Mouse (Mus musculus): ENCODE measurements around the gene Pdzd2.

Gene Pdzd2

GRCm38 (mm10) chr15:12623521-12623920 lies 116.2 kb downstream of the Pdzd2 start:
- no peak for DNase-seq (ENCODE audit: low spot score)

GRCm38 (mm10) chr15:12622701-12623100 lies 117.0 kb downstream of the Pdzd2 start:
- DNase-seq (ENCODE audit: low spot score) = no peak

GRCm38 (mm10) chr15:12622093-12622643 lies 117.6 kb downstream of the Pdzd2 start:
- no peak for DNase-seq (ENCODE audit: low spot score)

- DNase-seq (ENCODE audit: low spot score) = no peak
Measured at GRCm38 (mm10) chr15:12619273-12619672, 120.5 kb downstream of the Pdzd2 start.

- DNase-seq (ENCODE audit: low spot score) = no peak
Measured at GRCm38 (mm10) chr15:12617651-12618050, 122.1 kb downstream of the Pdzd2 start.

GRCm38 (mm10) chr15:12617220-12617619 lies 122.5 kb downstream of the Pdzd2 start:
- no peak for DNase-seq (ENCODE audit: low spot score)

GRCm38 (mm10) chr15:12614944-12615878 lies 124.5 kb downstream of the Pdzd2 start:
- no peak for DNase-seq (ENCODE audit: low spot score)

- no peak for DNase-seq (ENCODE audit: low spot score)
Measured at GRCm38 (mm10) chr15:12614011-12614410, 125.7 kb downstream of the Pdzd2 start.

- no peak for DNase-seq (ENCODE audit: low spot score)
Measured at GRCm38 (mm10) chr15:12612944-12613675, 126.6 kb downstream of the Pdzd2 start.

- no peak for DNase-seq (ENCODE audit: low spot score)
Measured at GRCm38 (mm10) chr15:12608090-12608489, 131.6 kb downstream of the Pdzd2 start.

GRCm38 (mm10) chr15:12606306-12606705 lies 133.4 kb downstream of the Pdzd2 start:
- no peak for DNase-seq (ENCODE audit: low spot score)

- DNase-seq (ENCODE audit: low spot score) = no peak
Measured at GRCm38 (mm10) chr15:12605239-12605993, 134.3 kb downstream of the Pdzd2 start.

- no peak for DNase-seq (ENCODE audit: low spot score)
Measured at GRCm38 (mm10) chr15:12603674-12604073, 136.1 kb downstream of the Pdzd2 start.

GRCm38 (mm10) chr15:12593094-12593493 lies 146.6 kb downstream of the Pdzd2 start:
- DNase-seq (ENCODE audit: low spot score) = no peak

GRCm38 (mm10) chr15:12592628-12593027 lies 147.1 kb downstream of the Pdzd2 start:
- no peak for DNase-seq (ENCODE audit: low spot score)

- no peak for DNase-seq (ENCODE audit: low spot score)
Measured at GRCm38 (mm10) chr15:12588661-12589060, 151.1 kb downstream of the Pdzd2 start.

GRCm38 (mm10) chr15:12586852-12587424 lies 152.8 kb downstream of the Pdzd2 start:
- DNase-seq (ENCODE audit: low spot score) = no peak

- no peak for DNase-seq (ENCODE audit: low spot score)
Measured at GRCm38 (mm10) chr15:12586154-12586553, 153.6 kb downstream of the Pdzd2 start.

- no peak for DNase-seq (ENCODE audit: low spot score)
Measured at GRCm38 (mm10) chr15:12583051-12583450, 156.7 kb downstream of the Pdzd2 start.

GRCm38 (mm10) chr15:12582471-12582870 lies 157.3 kb downstream of the Pdzd2 start:
- DNase-seq (ENCODE audit: low spot score) = no peak

GRCm38 (mm10) chr15:12579196-12579595 lies 160.5 kb downstream of the Pdzd2 start:
- DNase-seq (ENCODE audit: low spot score) = no peak

GRCm38 (mm10) chr15:12578276-12578675 lies 161.4 kb downstream of the Pdzd2 start:
- no peak for DNase-seq (ENCODE audit: low spot score)

Measured in urinary bladder, postnatal 10 days (tissue).